Mouse (Mus musculus) monocyte, adult 2 months (primary cell): ENCODE measurements around the gene 0610030E20Rik.

ENCODE experiments used
- DNase-seq, 2 experiments: peaks; one replicate each; pipeline ENCODE4 v3.0.0; 2022; ENCODE audit warnings: low spot score in 2 of 2, low read depth in 1 of 2

The 0610030E20Rik gene

GRCm38 (mm10) chr6:72367460-72367974, 20.4 kb downstream of the 0610030E20Rik start:
- DNase-seq = no peak

- DNase-seq = no peak
These were observed 22.4 kb downstream of the 0610030E20Rik start for GRCm38 (mm10) chr6:72369557-72369956.

- no peak for DNase-seq
These were observed 23.0 kb downstream of the 0610030E20Rik start for GRCm38 (mm10) chr6:72370091-72370490.

GRCm38 (mm10) chr6:72371147-72371546, 24.0 kb downstream of the 0610030E20Rik start:
- no peak for DNase-seq

- no peak for DNase-seq
These were observed 24.5 kb downstream of the 0610030E20Rik start for GRCm38 (mm10) chr6:72371571-72371970.

- DNase-seq = no peak
These were observed 26.1 kb downstream of the 0610030E20Rik start for GRCm38 (mm10) chr6:72373184-72373583.

- no peak for DNase-seq
These were observed 27.1 kb downstream of the 0610030E20Rik start for GRCm38 (mm10) chr6:72374206-72374605.

GRCm38 (mm10) chr6:72374820-72375563, 27.9 kb downstream of the 0610030E20Rik start:
- no peak for DNase-seq

- no peak for DNase-seq
These were observed 31.6 kb downstream of the 0610030E20Rik start for GRCm38 (mm10) chr6:72378510-72379234.

GRCm38 (mm10) chr6:72379377-72380130, 32.4 kb downstream of the 0610030E20Rik start:
- DNase-seq = no peak

- peak; percentile 36 to 75 for DNase-seq
These were observed 33.1 kb downstream of the 0610030E20Rik start, which contains the start of gene Vamp5 for GRCm38 (mm10) chr6:72380131-72380770. TSS of gene Vamp5 (minus strand) at chr6:72380468.

- DNase-seq = no peak
These were observed 35.4 kb downstream of the 0610030E20Rik start for GRCm38 (mm10) chr6:72382494-72382893.

GRCm38 (mm10) chr6:72383142-72383820, 36.2 kb downstream of the 0610030E20Rik start:
- DNase-seq = no peak

GRCm38 (mm10) chr6:72383952-72384351, 36.8 kb downstream of the 0610030E20Rik start:
- no peak for DNase-seq

- no peak for DNase-seq
These were observed 38.1 kb downstream of the 0610030E20Rik start for GRCm38 (mm10) chr6:72385258-72385657.

GRCm38 (mm10) chr6:72386561-72386960, 39.4 kb downstream of the 0610030E20Rik start:
- no peak for DNase-seq

GRCm38 (mm10) chr6:72387816-72388215, 40.7 kb downstream of the 0610030E20Rik start:
- DNase-seq = no peak

- DNase-seq = no peak
These were observed 41.1 kb downstream of the 0610030E20Rik start for GRCm38 (mm10) chr6:72388266-72388665.

- DNase-seq = no peak
These were observed 41.7 kb downstream of the 0610030E20Rik start for GRCm38 (mm10) chr6:72388791-72389329.

GRCm38 (mm10) chr6:72389471-72389940, 42.4 kb downstream of the 0610030E20Rik start:
- DNase-seq = peak in 1 of 2 experiments; percentile 49
